Mouse (Mus musculus): ENCODE measurements around the gene Exoc6. TPM values are rescaled to one million over a fixed set of nuclear protein-coding genes. Genes with fewer than 3 reads are reported as not detected.

Gene Exoc6
- total and polyA plus RNA-seq, 3 experiments, result 30.2 to 41.2 TPM; not detected in 1

DNA sequence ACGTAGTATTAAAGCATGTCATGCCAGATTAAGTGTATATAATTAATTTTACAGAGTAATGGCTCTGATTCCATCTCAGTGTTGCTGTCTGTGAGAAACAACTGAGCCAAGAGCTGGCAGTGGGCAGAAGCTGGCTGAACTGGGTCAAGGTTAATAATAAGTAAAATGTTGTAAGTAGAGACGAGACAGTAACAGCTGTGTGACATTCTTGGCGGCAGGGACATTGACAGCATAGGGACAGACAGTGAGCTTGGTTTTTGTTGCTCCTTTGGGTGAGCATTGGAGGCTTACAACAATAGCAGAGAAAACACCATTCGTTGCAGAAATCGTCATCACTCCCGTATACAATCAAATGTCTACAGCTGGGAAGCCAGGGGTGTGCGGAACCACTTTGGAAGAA, 13.8 kb upstream of the Exoc6 start:
- Histone ChIP-seq H3K9me3 (replicated peaks; ENCODE audit: insufficient read depth, low read length) (no peaks in the 10 kb centered on the region), H3K27me3 (ENCODE audit: control insufficient read depth in 1 of 2, insufficient read depth in 2 of 2, low read length in 2 of 2) (no peaks in the 10 kb centered on the region), H3K4me1 (ENCODE audit: control insufficient read depth in 1 of 2, insufficient read depth in 2 of 2, low read length in 2 of 2) (peaks cover 5 to 11% of the 10 kb centered on the region in 2 experiments), H3K79me2 (ENCODE audit: control insufficient read depth, insufficient read depth, low read length, poor library complexity) (no peaks in the 10 kb centered on the region), H3K9ac (ENCODE audit: control insufficient read depth, low read depth, low read length, poor library complexity, severe bottlenecking) (no peak overlapping the region), H3K27ac (ENCODE audit: control insufficient read depth, low read depth, low read length) (no peak overlapping the region), H3K36me3 (ENCODE audit: control insufficient read depth in 1 of 2, insufficient read depth in 2 of 2, low read length in 2 of 2) (peaks cover 0 to 5% of the 10 kb centered on the region in 2 experiments; a peak in 2 of 4 replicates), H3K4me3 (ENCODE audit: control insufficient read depth in 1 of 2, insufficient read depth in 1 of 2, low read depth in 2 of 2, low read length in 2 of 2) (no peak overlapping the region)
- DNase-seq (ENCODE audit: low read depth, low spot score), result no peak
- no peak for TF ChIP-seq RAD21 (IDR thresholded peaks at IDR 0.05; ENCODE audit: low read depth, low read length)
- no peak for TF ChIP-seq EP300 (IDR thresholded peaks at IDR 0.05; ENCODE audit: low read depth in 1 of 2, low read length in 2 of 2)
- TF ChIP-seq ZNF384 (IDR thresholded peaks at IDR 0.05; ENCODE audit: low read depth, low read length), result no peak
- no peak for TF ChIP-seq ZC3H11A (IDR thresholded peaks at IDR 0.05; ENCODE audit: low read depth, low read length)
- TF ChIP-seq GABPA (IDR thresholded peaks at IDR 0.05; ENCODE audit: low read depth, low read length), result no peak
- TF ChIP-seq BHLHE40 (IDR thresholded peaks at IDR 0.05; ENCODE audit: borderline replicate concordance, low read depth, low read length), result no peak
- no peak for TF ChIP-seq MXI1 (IDR thresholded peaks at IDR 0.05; ENCODE audit: low read depth, low read length)

DNA sequence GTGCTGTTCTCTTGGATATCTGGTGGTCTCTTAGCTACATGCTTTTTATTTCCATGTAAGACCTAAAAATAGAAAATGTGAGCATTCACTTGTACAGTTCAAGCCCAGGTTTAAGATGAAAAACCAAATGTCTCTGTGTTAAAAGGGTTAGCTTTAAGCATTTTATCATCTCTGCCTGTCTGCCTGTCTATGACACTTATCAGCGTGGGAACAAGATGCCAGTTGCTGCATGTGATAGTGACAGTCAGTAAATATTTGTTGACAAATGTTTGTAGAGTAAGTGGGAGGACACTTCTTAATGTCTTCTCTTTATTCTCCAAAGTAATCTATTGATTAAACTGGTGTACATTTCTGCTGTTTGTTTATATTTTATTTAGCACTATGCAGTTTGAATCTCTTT, 12.5 kb upstream of the Exoc6 start:
- no peak overlapping the region for H3K9ac ChIP-seq (ENCODE audit: control insufficient read depth, low read depth, low read length, poor library complexity, severe bottlenecking)
- TF ChIP-seq POLR2A (IDR thresholded peaks at IDR 0.05; ENCODE audit: control insufficient read depth in 1 of 2, insufficient read depth in 1 of 2, low read depth in 1 of 2, low read length in 2 of 2, poor library complexity in 1 of 2) (no peak), ELF1 (IDR thresholded peaks at IDR 0.05; ENCODE audit: low read depth, low read length) (no peak), ZNF384 (IDR thresholded peaks at IDR 0.05; ENCODE audit: low read depth, low read length) (no peak), GATA1 (IDR thresholded peaks at IDR 0.05; ENCODE audit: low read depth, low read length) (peak; percentile 48; the same call in 1 of the 2 replicates), RAD21 (IDR thresholded peaks at IDR 0.05; ENCODE audit: low read depth, low read length) (no peak), POLR2AphosphoS2 (IDR thresholded peaks at IDR 0.05; ENCODE audit: low read length) (no peak), RCOR1 (IDR thresholded peaks at IDR 0.05; ENCODE audit: low read depth, low read length) (no peak), SMC3 (IDR thresholded peaks at IDR 0.05; ENCODE audit: low read depth, low read length) (no peak), MEF2A (IDR thresholded peaks at IDR 0.05; ENCODE audit: extremely low read depth, insufficient replicate concordance, low read depth, low read length, poor library complexity, severe bottlenecking) (no peak), GABPA (IDR thresholded peaks at IDR 0.05; ENCODE audit: low read depth, low read length) (no peak), ZC3H11A (IDR thresholded peaks at IDR 0.05; ENCODE audit: low read depth, low read length) (no peak), MXI1 (IDR thresholded peaks at IDR 0.05; ENCODE audit: low read depth, low read length) (no peak), EP300 (IDR thresholded peaks at IDR 0.05; ENCODE audit: low read depth in 1 of 2, low read length in 2 of 2) (peak in 1 of 2 experiments; percentile 10; a peak in 1 of 4 replicates), BHLHE40 (IDR thresholded peaks at IDR 0.05; ENCODE audit: borderline replicate concordance, low read depth, low read length) (no peak), ETS1 (IDR thresholded peaks at IDR 0.05; ENCODE audit: low read depth, low read length) (peak; percentile 33; the same call in 1 of the 2 replicates), MYB (IDR thresholded peaks at IDR 0.05; ENCODE audit: low read depth, low read length) (no peak), CHD1 (IDR thresholded peaks at IDR 0.05; ENCODE audit: low read depth, low read length) (no peak), KAT2A (conservative IDR thresholded peaks at IDR 0.05; ENCODE audit: low read depth, low read length) (no peak), HCFC1 (IDR thresholded peaks at IDR 0.05; ENCODE audit: low read depth, low read length) (no peak), MAZ (IDR thresholded peaks at IDR 0.05; ENCODE audit: low read depth, low read length) (no peak), CHD2 (IDR thresholded peaks at IDR 0.05; ENCODE audit: low read length) (no peak)
- peaks cover 5 to 11% of the 10 kb centered on the region in 2 experiments for H3K4me1 ChIP-seq (ENCODE audit: control insufficient read depth in 1 of 2, insufficient read depth in 2 of 2, low read length in 2 of 2)
- no peak overlapping the region for H3K27ac ChIP-seq (ENCODE audit: control insufficient read depth, low read depth, low read length)
- no peak overlapping the region for H3K4me3 ChIP-seq (ENCODE audit: control insufficient read depth in 1 of 2, insufficient read depth in 1 of 2, low read depth in 2 of 2, low read length in 2 of 2)
- DNase-seq (ENCODE audit: low read depth, low spot score), result no peak
- H3K79me2 ChIP-seq (ENCODE audit: control insufficient read depth, insufficient read depth, low read length, poor library complexity), result no peaks in the 10 kb centered on the region
- H3K9me3 ChIP-seq (replicated peaks; ENCODE audit: insufficient read depth, low read length), result no peaks in the 10 kb centered on the region
- no peaks in the 10 kb centered on the region for H3K27me3 ChIP-seq (ENCODE audit: control insufficient read depth in 1 of 2, insufficient read depth in 2 of 2, low read length in 2 of 2)
- peaks cover 0 to 5% of the 10 kb centered on the region in 2 experiments; a peak in 2 of 4 replicates for H3K36me3 ChIP-seq (ENCODE audit: control insufficient read depth in 1 of 2, insufficient read depth in 2 of 2, low read length in 2 of 2)
